Mouse (Mus musculus): ENCODE results near the gene Gm42688.
"Not testable (repeated sequence)": the region's sequence is repeated elsewhere in the genome, so short reads cannot be mapped to it uniquely, and the experiment has no call there.

The Gm42688 gene

GRCm38 (mm10) chr6:83140044-83140443 is 38.6 kb downstream of the Gm42688 start:
- no peak for DNase-seq (ENCODE audit: low spot score in 2 of 2)

- DNase-seq (ENCODE audit: low spot score in 2 of 2) = no peak
Observed at GRCm38 (mm10) chr6:83141636-83142035, 40.2 kb downstream of the Gm42688 start.

GRCm38 (mm10) chr6:83142211-83142731 is 40.9 kb downstream of the Gm42688 start:
- peak in 1 of 2 experiments; percentile 72 for DNase-seq (ENCODE audit: low spot score in 2 of 2)

- peak in 1 of 2 experiments; percentile 62 for DNase-seq (ENCODE audit: low spot score in 2 of 2)
Observed at GRCm38 (mm10) chr6:83142886-83143285, 41.5 kb downstream of the Gm42688 start.

- DNase-seq (ENCODE audit: low spot score in 2 of 2) = no peak
Observed at GRCm38 (mm10) chr6:83145209-83145608, 43.8 kb downstream of the Gm42688 start.

GRCm38 (mm10) chr6:83145805-83146204 is 44.4 kb downstream of the Gm42688 start:
- no peak for DNase-seq (ENCODE audit: low spot score in 2 of 2)

GRCm38 (mm10) chr6:83147280-83147679 is 45.9 kb downstream of the Gm42688 start:
- DNase-seq (ENCODE audit: low spot score in 2 of 2) = no peak

- no peak for DNase-seq (ENCODE audit: low spot score in 2 of 2)
Observed at GRCm38 (mm10) chr6:83151721-83152120, 50.3 kb downstream of the Gm42688 start.

GRCm38 (mm10) chr6:83153038-83153437 is 51.6 kb downstream of the Gm42688 start:
- DNase-seq (ENCODE audit: low spot score in 2 of 2) = no peak

GRCm38 (mm10) chr6:83153485-83153884 is 52.1 kb downstream of the Gm42688 start:
- no peak for DNase-seq (ENCODE audit: low spot score in 2 of 2)

- DNase-seq (ENCODE audit: low spot score in 2 of 2) = no peak
Observed at GRCm38 (mm10) chr6:83155552-83156238, 54.3 kb downstream of the Gm42688 start.

GRCm38 (mm10) chr6:83156259-83156684 is 54.9 kb downstream of the Gm42688 start, which contains the start of the genes Wdr54 and 1700003E16Rik:
Wdr54 (minus strand) TSS chr6:83156397.
1700003E16Rik (plus strand) TSS chr6:83156404.
- peak in 1 of 2 experiments; percentile 76 for DNase-seq (ENCODE audit: low spot score in 2 of 2)

GRCm38 (mm10) chr6:83159456-83159855 is 58.0 kb downstream of the Gm42688 start:
- DNase-seq (ENCODE audit: low spot score in 2 of 2) = not testable (repeated sequence)

All from left cerebral cortex, adult 9 months (tissue).